Mouse (Mus musculus) lung, embryonic 15.5 days (tissue): Measurements from ENCODE around the gene C530008M17Rik. TPM values are rescaled to one million over a fixed set of nuclear protein-coding genes. Genes with fewer than 3 reads are reported as not detected.

Source experiments
- ATAC-seq: fragments of 200-750 bp; cut with Nextera tagmentation; 2 replicates; pipeline ENCODE4 v1.8.0; 2017; ENCODE audit warnings: moderate number of reproducible peaks, borderline replicate concordance; ENCODE audit not compliant: low FRiP score, low TSS enrichment; ENCODE audit errors: extremely low read depth
- H3K27ac ChIP-seq: fragments of 300-500 bp; sonication (generic); 2 replicates; pipeline ENCODE4 v1.5.1; 2015; ENCODE audit warnings: moderate library complexity, mild to moderate bottlenecking, inconsistent platforms
- H3K27me3 ChIP-seq: fragments of 300-500 bp; sonication (generic); 2 replicates; pipeline ENCODE4 v1.6.1; 2015; ENCODE audit warnings: inconsistent platforms
- H3K36me3 ChIP-seq: fragments of 300-500 bp; sonication (generic); 2 replicates; pipeline ENCODE4 v1.6.1; 2015; ENCODE audit warnings: inconsistent platforms
- H3K4me1 ChIP-seq: fragments of 300-500 bp; sonication (generic); 2 replicates; pipeline ENCODE4 v1.6.1; 2015; ENCODE audit warnings: inconsistent platforms
- H3K4me2 ChIP-seq: fragments of 300-500 bp; sonication (generic); 2 replicates; pipeline ENCODE4 v1.6.1; 2015; ENCODE audit warnings: inconsistent platforms, mild to moderate bottlenecking, moderate library complexity
- H3K4me3 ChIP-seq: fragments of 300-500 bp; sonication (generic); 2 replicates; pipeline ENCODE4 v1.5.1; 2015; ENCODE audit warnings: mild to moderate bottlenecking, inconsistent platforms
- H3K9ac ChIP-seq: fragments of 300-500 bp; sonication (generic); 2 replicates; pipeline ENCODE4 v1.6.1; 2015; ENCODE audit warnings: inconsistent platforms
- H3K9me3 ChIP-seq: fragments of 300-500 bp; sonication (generic); 2 replicates; pipeline ENCODE4 v1.6.1; 2016; ENCODE audit warnings: inconsistent platforms
- WGBS: fragments of 180-500 bp; shearing (Covaris S2); methylation state at CpG from one replicate; pipeline ENCODE4 v1.1.7; 2015; 5-methylcytosine and 5-hydroxymethylcytosine counted together
- polyA plus RNA-seq: library from polyadenylated mRNA; unstranded; fragments of >200 nt; fragmentation: Nextera tagmentation; extraction: Ambion mirVana; gene quantifications from 2 replicates; pipeline ENCODE4 v1.2.1, GENCODE M21; 2015

The C530008M17Rik gene
- polyA plus RNA-seq, 1 experiment from 2014 or later = 12.2 TPM

DNA sequence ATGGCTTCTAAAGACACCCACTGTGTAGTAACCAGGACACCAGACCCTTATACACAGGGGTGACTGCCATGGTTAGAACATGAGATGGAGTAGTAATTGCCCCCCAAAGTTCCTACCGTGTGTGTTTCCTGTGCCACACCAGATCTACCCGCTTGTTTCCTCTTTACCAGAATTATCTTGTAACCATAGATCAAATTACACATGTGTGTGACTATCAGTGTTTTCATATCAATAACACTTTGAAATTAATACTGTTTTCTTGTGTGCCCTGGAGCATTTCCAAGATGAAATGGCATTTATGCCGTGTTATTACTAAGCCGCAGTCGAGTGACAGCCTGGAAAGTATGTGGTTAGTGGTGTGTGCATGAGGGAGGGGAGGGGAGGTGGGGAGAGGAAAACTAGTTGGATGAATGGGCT, 33.9 kb downstream of the C530008M17Rik start:
- Histone ChIP-seq H3K4me3 (no peak overlapping the region), H3K27me3 (no peaks in the 10 kb centered on the region), H3K4me1 (no peaks in the 10 kb centered on the region), H3K36me3 (no peaks in the 10 kb centered on the region), H3K9me3 (no peaks in the 10 kb centered on the region), H3K27ac (no peak overlapping the region), H3K4me2 (no peak overlapping the region), H3K9ac (no peak overlapping the region)
- ATAC-seq = no peak
- WGBS = 45% methylated on average over 5 of the region's 5 CpGs

- Histone ChIP-seq H3K9me3 (no peaks in the 10 kb centered on the region), H3K27ac (no peak overlapping the region), H3K36me3 (no peaks in the 10 kb centered on the region), H3K9ac (no peak overlapping the region), H3K27me3 (no peaks in the 10 kb centered on the region), H3K4me1 (no peaks in the 10 kb centered on the region), H3K4me2 (no peak overlapping the region), H3K4me3 (no peak overlapping the region)
- 87% methylated on average over 5 of the region's 5 CpGs for WGBS
- no peak for ATAC-seq
Observed at GRCm38 (mm10) chr5:76691251-76691650, 34.9 kb downstream of the C530008M17Rik start.

DNA sequence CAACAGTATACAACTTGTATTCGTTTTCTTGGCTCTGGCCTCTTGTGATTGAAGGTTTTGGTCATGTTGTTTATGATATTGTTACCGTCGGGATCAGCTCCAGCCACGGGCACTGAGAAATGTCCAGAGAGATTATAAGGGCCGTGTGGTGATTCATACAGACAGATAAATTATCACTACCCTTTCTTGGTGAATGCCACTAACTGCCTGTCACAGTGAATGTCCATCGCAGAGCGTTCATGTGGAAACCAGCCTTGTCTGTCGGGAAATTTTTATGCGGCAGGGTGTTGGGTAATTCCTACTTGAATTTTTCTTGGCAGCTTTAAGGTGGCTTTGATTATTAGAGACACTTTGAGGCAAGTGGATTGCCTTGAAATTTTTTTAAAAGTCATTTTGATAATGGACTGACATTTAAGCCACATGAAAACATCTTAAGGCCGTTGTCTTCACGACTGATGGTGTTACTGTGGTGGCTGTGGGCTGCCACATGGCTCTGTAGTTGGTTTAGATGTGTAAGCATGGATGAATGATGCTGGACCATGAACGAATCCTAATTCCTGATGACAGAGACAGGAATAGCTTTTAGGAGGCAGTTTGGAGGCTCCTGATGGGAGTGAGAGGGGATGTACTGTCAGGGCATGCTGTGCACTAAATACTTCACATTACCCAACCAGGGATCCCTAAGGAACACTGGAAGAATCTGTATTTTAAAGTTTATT, 35.6 kb downstream of the C530008M17Rik start:
- Histone ChIP-seq H3K9ac (no peak overlapping the region), H3K9me3 (no peaks in the 10 kb centered on the region), H3K4me3 (no peak overlapping the region), H3K27me3 (no peaks in the 10 kb centered on the region), H3K27ac (no peak overlapping the region), H3K4me1 (no peaks in the 10 kb centered on the region), H3K36me3 (no peaks in the 10 kb centered on the region), H3K4me2 (no peak overlapping the region)
- 53% methylated on average over 12 of the region's 12 CpGs for WGBS
- no peak for ATAC-seq

DNA sequence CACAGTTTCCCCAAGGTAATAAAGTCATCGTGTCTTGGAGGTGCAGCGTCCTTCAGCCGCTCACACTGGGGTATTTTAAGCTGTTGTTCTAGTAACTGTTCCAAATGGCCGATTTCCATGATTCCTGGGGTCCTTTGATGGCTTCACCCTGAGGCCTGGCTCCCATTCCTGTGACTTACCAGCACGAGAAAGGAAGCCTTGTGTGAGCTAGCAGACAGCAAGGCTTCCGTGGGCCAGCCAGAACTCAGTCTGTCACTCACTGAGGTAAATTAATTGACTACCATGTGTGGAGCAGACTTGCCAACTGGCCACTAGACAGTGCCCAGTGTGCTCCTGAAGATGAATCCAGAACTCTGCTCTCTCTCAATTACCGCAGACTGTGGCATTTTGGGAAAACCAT, 41.2 kb downstream of the C530008M17Rik start:
- H3K36me3 ChIP-seq = no peaks in the 10 kb centered on the region
- 81% methylated on average over 7 of the region's 7 CpGs for WGBS
- no peak overlapping the region for H3K4me3 ChIP-seq
- no peak for ATAC-seq
- no peak overlapping the region for H3K27ac ChIP-seq
- no peak overlapping the region for H3K9ac ChIP-seq
- no peaks in the 10 kb centered on the region for H3K9me3 ChIP-seq
- H3K4me2 ChIP-seq = no peak overlapping the region
- no peaks in the 10 kb centered on the region for H3K27me3 ChIP-seq
- peaks cover 13% of the 10 kb centered on the region for H3K4me1 ChIP-seq

DNA sequence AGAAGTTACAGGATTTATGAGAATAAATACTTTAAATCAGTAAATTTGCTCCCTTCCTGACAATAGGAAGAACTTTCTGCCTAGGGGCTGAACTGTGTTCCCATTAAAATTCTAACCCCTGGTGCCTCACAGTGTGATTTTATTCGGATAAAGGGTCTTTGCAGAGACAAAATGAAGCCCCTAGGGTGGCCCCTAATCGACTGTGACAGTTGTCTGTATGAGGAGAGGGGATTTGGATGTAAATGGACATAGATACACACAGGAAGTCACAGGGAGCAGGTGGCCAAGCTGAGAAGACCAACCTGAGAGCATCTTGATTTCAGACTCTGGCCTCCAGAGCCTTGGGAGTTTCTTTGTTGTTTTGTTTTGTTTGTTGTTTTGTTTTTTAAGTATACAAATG, 41.9 kb downstream of the C530008M17Rik start:
- H3K9ac ChIP-seq = no peak overlapping the region
- no peak overlapping the region for H3K4me2 ChIP-seq
- no peak overlapping the region for H3K4me3 ChIP-seq
- no peak overlapping the region for H3K27ac ChIP-seq
- peaks cover 19% of the 10 kb centered on the region for H3K4me1 ChIP-seq
- 57% methylated on average over 2 of the region's 2 CpGs for WGBS
- no peaks in the 10 kb centered on the region for H3K27me3 ChIP-seq
- ATAC-seq = no peak
- no peaks in the 10 kb centered on the region for H3K36me3 ChIP-seq
- no peaks in the 10 kb centered on the region for H3K9me3 ChIP-seq

- 81% methylated on average over 13 of the region's 13 CpGs for WGBS
- H3K27ac ChIP-seq = 0 out of 2 replicates have a peak overlapping the region, but pooled peaks have one; percentile 21
Observed at GRCm38 (mm10) chr5:76701127-76701853, 45.0 kb downstream of the C530008M17Rik start.

DNA sequence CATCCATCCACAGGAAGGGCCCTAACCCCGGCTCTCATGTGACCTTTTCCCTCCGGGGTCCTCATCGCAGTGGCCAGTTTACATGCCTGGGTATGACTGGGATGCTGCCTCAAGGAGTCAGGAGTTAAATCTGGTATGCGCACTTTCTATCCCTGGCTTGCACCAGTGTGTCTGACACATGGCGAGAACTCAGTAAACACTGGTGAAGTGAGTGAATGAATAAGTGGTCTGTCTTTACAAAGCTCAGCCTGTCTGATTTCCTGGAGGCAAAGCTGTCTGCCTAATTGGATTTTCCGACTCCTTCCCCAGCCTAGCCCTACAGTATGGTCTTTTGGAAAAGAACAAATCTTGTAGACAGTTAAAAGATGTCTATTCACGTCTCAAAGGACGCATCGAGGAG, 45.8 kb downstream of the C530008M17Rik start:
- Histone ChIP-seq H3K4me2 (peak overlapping the region; percentile 45; the same call in 1 of the 2 replicates), H3K27ac (0 out of 2 replicates have a peak overlapping the region, but pooled peaks have one; percentile 21), H3K4me3 (no peak overlapping the region), H3K27me3 (no peaks in the 10 kb centered on the region), H3K4me1 (peaks cover 26% of the 10 kb centered on the region), H3K9me3 (no peaks in the 10 kb centered on the region), H3K9ac (no peak overlapping the region), H3K36me3 (no peaks in the 10 kb centered on the region)
- 28% methylated on average over 9 of the region's 9 CpGs for WGBS
- ATAC-seq = no peak

More at GRCm38 (mm10) chr5:76701127-76701853, 45.0 kb downstream of the C530008M17Rik start:
- Histone ChIP-seq H3K36me3 (no peaks in the 10 kb centered on the region), H3K4me2 (no peak overlapping the region), H3K27me3 (no peaks in the 10 kb centered on the region), H3K9me3 (no peaks in the 10 kb centered on the region), H3K4me1 (peaks cover 26% of the 10 kb centered on the region), H3K9ac (no peak overlapping the region), H3K4me3 (no peak overlapping the region)
- ATAC-seq = 0 out of 2 replicates have a peak, but pooled peaks have one; percentile 11

- Histone ChIP-seq H3K4me3 (no peak overlapping the region), H3K27me3 (no peaks in the 10 kb centered on the region), H3K9me3 (no peaks in the 10 kb centered on the region), H3K36me3 (no peaks in the 10 kb centered on the region), H3K4me1 (peaks cover 26% of the 10 kb centered on the region), H3K9ac (no peak overlapping the region), H3K4me2 (peak overlapping the region; percentile 45), H3K27ac (no peak overlapping the region)
- WGBS = 15% methylated on average over 12 of the region's 12 CpGs
- ATAC-seq = no peak
Observed at GRCm38 (mm10) chr5:76702646-76703045, 46.3 kb downstream of the C530008M17Rik start.

DNA sequence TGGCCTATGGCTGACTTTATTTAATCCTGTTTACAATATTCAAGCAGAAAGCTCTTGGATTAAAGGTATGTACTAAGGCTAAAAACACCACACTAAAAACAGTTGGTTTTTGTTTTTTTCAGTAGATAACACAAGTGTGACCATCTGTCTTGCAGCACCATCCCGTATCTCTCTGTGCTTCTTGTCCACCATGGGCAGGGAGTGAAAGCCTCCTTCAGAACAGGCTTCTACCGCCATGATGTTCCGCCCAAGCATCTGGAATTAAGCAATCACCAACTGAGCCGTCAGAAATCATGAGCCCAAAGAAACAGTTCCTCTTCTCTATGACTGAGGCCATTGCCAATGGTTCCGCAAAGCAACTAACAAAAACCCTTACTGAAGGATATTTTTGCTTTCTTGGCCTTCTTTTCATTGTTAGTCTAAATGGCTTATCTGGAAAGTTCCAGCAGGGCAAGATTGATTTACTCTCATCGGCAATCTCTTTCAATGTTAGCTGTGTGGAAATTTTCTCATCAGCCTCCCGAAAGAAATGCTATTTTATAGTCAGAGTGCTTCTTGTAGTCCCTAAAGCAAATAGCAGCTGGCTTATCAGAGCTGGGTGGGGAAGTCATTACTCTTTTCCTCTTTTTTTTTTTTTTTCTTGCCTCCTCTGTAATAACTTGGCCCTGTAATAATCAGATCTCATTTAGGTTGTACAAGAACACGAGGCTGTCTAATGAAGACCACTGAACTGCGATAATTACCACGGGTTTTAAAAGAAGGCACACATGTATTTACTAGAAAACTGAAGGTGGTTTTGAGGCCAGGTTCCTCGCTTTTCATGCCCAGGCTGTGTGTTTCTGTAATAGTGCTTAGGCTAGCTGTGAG, 49.2 kb downstream of the C530008M17Rik start:
- ATAC-seq = no peak
- no peaks in the 10 kb centered on the region for H3K36me3 ChIP-seq
- H3K27me3 ChIP-seq = no peaks in the 10 kb centered on the region
- no peak overlapping the region for H3K4me3 ChIP-seq
- peaks cover 26% of the 10 kb centered on the region for H3K4me1 ChIP-seq
- H3K4me2 ChIP-seq = no peak overlapping the region
- H3K27ac ChIP-seq = peak overlapping the region; percentile 21; the same call in 1 of the 2 replicates
- WGBS = 68% methylated on average over 11 of the region's 11 CpGs
- no peak overlapping the region for H3K9ac ChIP-seq
- no peaks in the 10 kb centered on the region for H3K9me3 ChIP-seq

DNA sequence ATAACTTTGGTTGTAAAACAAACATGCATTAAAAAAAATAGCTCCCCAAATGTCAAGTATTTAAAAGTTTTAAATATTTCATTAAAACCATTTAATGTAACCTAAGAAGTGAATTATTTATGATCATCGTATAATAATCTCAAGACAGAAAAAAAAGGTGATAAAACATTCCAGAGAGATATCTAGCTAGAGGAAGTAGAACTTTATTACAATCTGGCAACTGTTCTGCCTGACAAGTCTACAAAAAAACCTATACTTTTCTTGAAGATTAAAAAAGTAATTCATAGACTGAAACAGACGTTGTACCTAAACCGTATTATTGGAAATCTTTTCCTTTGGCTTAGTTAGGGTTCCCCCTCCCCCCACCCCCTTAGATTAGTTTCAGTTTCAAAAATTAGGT, 50.8 kb downstream of the C530008M17Rik start:
- H3K36me3 ChIP-seq = no peaks in the 10 kb centered on the region
- no peak overlapping the region for H3K4me2 ChIP-seq
- peaks cover 18% of the 10 kb centered on the region for H3K4me1 ChIP-seq
- no peaks in the 10 kb centered on the region for H3K27me3 ChIP-seq
- no peaks in the 10 kb centered on the region for H3K9me3 ChIP-seq
- WGBS = 78% methylated on average over 3 of the region's 3 CpGs
- no peak overlapping the region for H3K27ac ChIP-seq
- H3K4me3 ChIP-seq = no peak overlapping the region
- ATAC-seq = no peak
- no peak overlapping the region for H3K9ac ChIP-seq

GRCm38 (mm10) chr5:76708004-76708403, 51.7 kb downstream of the C530008M17Rik start:
- no peak overlapping the region for H3K4me3 ChIP-seq
- no peak overlapping the region for H3K9ac ChIP-seq
- H3K27ac ChIP-seq = no peak overlapping the region
- no peaks in the 10 kb centered on the region for H3K36me3 ChIP-seq
- H3K9me3 ChIP-seq = no peaks in the 10 kb centered on the region
- peak overlapping the region; percentile 10; the same call in 1 of the 2 replicates for H3K4me2 ChIP-seq
- 66% methylated on average over 15 of the region's 15 CpGs for WGBS
- no peaks in the 10 kb centered on the region for H3K27me3 ChIP-seq
- H3K4me1 ChIP-seq = peaks cover 8% of the 10 kb centered on the region
- no peak for ATAC-seq
